Mouse (Mus musculus): ENCODE measurements around the gene Lats2. TPM values are rescaled to one million over a fixed set of nuclear protein-coding genes. Genes with fewer than 3 reads are reported as not detected.

The Lats2 gene
- polyA plus RNA-seq, 1 experiment from 2014 or later = 17.5 TPM

DNA sequence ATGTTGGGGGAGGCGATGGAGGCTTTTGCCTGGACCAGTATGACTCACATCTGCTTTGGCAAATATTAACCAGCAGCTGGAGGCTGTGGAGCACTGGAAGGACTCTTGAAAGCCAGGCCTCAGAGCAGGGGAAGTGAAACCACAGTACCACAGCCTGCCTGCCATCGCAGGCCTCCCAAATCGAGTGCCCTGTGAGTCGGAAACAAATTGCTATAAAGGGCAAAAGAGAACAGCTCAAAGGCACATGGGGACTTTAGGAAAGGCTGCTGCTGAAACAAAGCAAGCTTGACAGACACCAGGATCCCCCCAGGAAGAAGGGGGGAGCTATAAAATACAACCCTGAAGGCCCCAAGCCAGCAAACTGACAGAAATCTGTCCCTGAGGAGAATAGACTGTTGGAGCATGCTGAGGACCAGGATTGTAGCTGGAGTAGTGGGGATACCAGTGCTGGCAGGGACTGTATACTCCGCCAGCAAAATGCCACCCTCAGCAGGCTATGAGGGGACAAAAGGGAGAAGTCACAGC, 28.2 kb downstream of the Lats2 start:
- 0 out of 2 replicates have a peak overlapping the region, but pooled peaks have one; percentile 31 for H3K27ac ChIP-seq
- DNase-seq (ENCODE audit: low spot score) = no peak
- 77% methylated on average over 5 of the region's 5 CpGs for WGBS

DNA sequence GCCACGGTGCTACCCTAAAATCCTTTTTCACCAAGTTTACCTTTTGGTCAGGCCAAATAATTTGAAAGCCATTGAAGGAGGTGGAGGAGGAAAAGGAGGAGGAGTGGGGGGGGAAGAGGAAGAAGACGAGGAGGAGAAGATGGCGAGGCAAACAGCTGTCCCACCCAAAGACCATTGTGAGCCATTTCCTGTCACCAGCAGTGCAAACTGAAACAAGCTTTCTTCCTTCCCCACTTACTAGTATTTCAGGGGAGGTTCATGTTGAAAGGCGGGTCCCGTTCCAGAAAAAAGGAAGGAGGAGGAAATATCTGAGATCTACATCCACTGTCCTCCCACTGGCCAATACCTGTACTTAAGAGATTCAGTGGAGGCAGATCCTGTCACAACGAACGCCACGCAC, 28.8 kb downstream of the Lats2 start:
- DNase-seq (ENCODE audit: low spot score) = no peak
- Histone ChIP-seq H3K36me3 (peaks cover 61% of the 10 kb centered on the region), H3K27ac (0 out of 2 replicates have a peak overlapping the region, but pooled peaks have one; percentile 8), H3K27me3 (ENCODE audit: insufficient read depth, poor library complexity, severe bottlenecking) (no peaks in the 10 kb centered on the region), H3K9me3 (peaks cover 4% of the 10 kb centered on the region; the same call in 1 of the 2 replicates), H3K4me3 (no peak overlapping the region), H3K4me1 (replicated peaks) (peaks cover 31% of the 10 kb centered on the region)
- WGBS = 92% methylated on average over 8 of the region's 8 CpGs

More for the DNA sequence above, 28.2 kb downstream of the Lats2 start:
- Histone ChIP-seq H3K4me3 (no peak overlapping the region), H3K36me3 (peaks cover 59% of the 10 kb centered on the region), H3K9me3 (peaks cover 4% of the 10 kb centered on the region; the same call in 1 of the 2 replicates), H3K4me1 (replicated peaks) (peaks cover 31% of the 10 kb centered on the region), H3K27me3 (ENCODE audit: insufficient read depth, poor library complexity, severe bottlenecking) (no peaks in the 10 kb centered on the region)

DNA sequence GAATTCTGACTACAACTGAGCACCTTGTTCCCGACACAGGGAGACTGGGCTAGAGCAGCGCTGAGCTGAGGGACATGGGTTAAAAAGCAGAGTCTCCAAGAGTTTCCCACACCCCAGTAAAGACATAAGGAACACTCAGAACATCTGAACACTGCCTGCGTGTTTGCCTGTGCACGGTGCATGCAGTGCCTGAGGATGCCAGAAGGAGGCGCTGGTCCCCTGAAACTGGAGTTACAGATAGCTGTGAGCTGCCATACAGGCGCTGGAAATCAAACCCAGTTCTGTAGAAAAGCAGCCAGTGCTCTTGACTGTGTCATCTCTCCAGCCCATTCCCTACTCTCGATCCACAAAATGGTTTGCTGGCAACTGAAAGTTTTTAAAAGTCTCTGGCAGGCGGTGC, 32.0 kb downstream of the Lats2 start:
- Histone ChIP-seq H3K27ac (no peak overlapping the region), H3K9me3 (peaks cover 4% of the 10 kb centered on the region; the same call in 1 of the 2 replicates), H3K27me3 (ENCODE audit: insufficient read depth, poor library complexity, severe bottlenecking) (no peaks in the 10 kb centered on the region), H3K4me3 (no peak overlapping the region), H3K4me1 (replicated peaks) (peaks cover 13% of the 10 kb centered on the region), H3K36me3 (peaks cover 65% of the 10 kb centered on the region)
- 76% methylated on average over 8 of the region's 8 CpGs for WGBS
- DNase-seq (ENCODE audit: low spot score) = no peak

DNA sequence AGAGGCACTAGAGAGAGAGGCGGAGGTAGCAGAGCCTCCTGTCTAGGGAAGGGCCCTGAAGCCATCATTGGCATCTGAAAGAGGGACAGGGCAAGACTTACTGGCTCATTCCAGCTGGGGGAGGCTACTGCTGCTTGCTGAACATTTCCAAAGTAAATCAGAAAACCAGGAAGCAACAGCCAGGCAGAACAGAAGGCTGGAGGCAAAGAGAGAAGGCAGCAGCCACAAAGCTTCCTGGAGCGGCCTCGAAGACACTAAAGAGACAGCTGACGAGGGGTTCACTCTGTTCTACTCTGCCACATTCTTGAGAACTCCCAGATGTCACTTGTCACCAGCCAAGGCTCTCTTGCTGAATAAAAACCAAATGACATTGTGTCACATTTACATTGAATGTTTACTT, 33.7 kb downstream of the Lats2 start:
- WGBS = 87% methylated on average over 4 of the region's 4 CpGs
- Histone ChIP-seq H3K27ac (no peak overlapping the region), H3K4me1 (replicated peaks) (0 out of 2 replicates have a peak, but pooled peaks cover 3% of the 10 kb centered on the region), H3K9me3 (peaks cover 4% of the 10 kb centered on the region; the same call in 1 of the 2 replicates), H3K36me3 (peaks cover 56% of the 10 kb centered on the region), H3K27me3 (ENCODE audit: insufficient read depth, poor library complexity, severe bottlenecking) (no peaks in the 10 kb centered on the region), H3K4me3 (no peak overlapping the region)
- DNase-seq (ENCODE audit: low spot score) = no peak

DNA sequence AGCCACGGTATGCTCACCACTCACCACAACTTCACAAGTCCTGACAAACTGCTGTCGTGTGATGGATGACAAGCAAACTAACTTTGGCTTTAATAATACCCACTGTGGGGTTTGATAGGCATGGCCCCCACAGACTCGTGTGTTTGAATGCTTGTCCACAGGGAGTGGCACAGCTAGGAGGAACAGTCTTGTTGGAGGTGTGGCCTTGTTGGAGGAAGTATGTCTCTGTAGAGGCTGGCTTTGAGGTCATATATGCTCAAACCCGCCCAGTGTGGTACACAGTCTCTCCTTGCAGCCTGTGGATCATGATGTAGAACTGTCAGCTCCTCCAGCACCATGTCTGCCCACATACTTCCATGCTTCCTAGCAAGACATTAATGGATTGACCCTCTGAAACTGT, 39.9 kb downstream of the Lats2 start:
- no peak for DNase-seq (ENCODE audit: low spot score)
- H3K36me3 ChIP-seq = peaks cover 38% of the 10 kb centered on the region

DNA sequence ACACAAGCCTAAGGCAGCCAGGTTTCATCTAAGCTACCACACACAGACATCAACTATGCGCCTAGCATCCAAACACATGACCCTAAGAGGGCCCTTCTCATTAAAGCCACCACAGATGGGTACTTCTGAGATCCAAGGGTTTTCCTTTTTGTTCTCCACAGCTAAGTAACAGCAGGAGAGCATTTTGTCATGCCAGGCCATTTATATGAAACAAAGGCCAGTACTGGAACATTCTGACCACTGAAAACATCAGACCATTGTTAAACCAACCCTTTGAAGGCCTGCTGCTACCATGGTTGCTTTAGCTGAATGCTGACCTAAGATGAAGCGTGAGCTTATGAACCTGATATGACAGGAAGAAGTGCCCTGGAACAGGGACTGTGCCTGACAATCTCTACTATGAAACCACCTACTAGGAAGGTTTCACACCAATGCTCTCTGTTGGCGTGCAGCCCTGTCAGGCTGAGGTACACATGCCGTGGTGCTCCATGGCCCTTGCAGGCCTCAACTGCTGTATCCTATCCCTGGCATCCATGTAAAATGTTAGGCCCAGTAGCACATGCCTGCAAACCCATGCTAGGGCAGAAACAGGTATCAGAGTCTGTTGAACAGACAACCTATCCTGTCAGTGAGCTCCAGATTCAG, 41.5 kb downstream of the Lats2 start:
- 52% methylated on average over 4 of the region's 4 CpGs for WGBS
- Histone ChIP-seq H3K27me3 (ENCODE audit: insufficient read depth, poor library complexity, severe bottlenecking) (no peaks in the 10 kb centered on the region), H3K4me1 (replicated peaks) (peaks cover 33% of the 10 kb centered on the region), H3K27ac (0 out of 2 replicates have a peak overlapping the region, but pooled peaks have one; percentile 47), H3K9me3 (no peaks in the 10 kb centered on the region), H3K36me3 (peaks cover 32% of the 10 kb centered on the region), H3K4me3 (no peak overlapping the region)
- DNase-seq (ENCODE audit: low spot score) = peak; percentile 21

More for the DNA sequence above, 39.9 kb downstream of the Lats2 start:
- WGBS = 85% methylated on average over 4 of the region's 4 CpGs
- Histone ChIP-seq H3K27me3 (ENCODE audit: insufficient read depth, poor library complexity, severe bottlenecking) (no peaks in the 10 kb centered on the region), H3K4me1 (replicated peaks) (peaks cover 33% of the 10 kb centered on the region), H3K9me3 (no peaks in the 10 kb centered on the region), H3K27ac (no peak overlapping the region), H3K4me3 (no peak overlapping the region)

DNA sequence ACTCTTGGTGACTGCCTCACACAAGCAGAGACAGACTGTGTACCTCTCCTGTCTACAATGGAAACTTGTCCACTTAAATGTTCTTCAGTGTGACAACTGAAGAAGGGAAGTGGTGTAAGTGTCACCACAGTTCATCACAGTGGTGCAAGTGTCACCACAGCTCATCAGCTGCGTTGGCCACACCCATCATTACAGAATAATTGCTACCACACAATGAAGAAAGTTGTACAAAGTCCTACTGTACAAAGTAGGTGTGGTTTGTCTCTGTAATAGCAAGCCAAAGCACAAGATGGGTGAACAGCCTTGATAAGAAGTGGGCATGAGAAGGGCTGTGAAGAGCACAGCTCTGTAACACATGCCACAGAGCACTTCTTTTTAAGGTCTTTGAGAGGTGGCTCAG, 45.3 kb downstream of the Lats2 start:
- no peak overlapping the region for H3K4me3 ChIP-seq
- 91% methylated on average over 1 of the region's 1 CpGs for WGBS

DNA sequence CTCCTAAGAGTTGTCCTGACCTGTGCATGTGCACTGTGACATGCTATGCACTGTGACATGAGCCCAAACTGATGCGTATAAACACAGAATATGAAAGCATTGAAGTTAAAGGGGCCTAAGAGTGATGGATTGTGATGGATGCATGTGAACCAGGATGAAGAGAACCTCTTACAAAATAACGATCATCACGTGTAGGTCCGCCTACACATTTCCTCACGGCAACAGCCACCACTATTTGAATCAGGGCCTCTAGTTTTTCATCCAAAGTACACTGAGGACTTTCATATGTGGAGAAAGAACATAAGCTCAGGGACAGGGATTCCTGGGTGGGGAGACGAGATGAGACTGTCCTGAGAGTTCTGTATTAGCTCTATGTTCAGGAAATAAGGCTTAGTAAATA, 47.1 kb downstream of the Lats2 start:
- H3K27me3 ChIP-seq (ENCODE audit: insufficient read depth, poor library complexity, severe bottlenecking) = no peaks in the 10 kb centered on the region
- no peaks in the 10 kb centered on the region for H3K9me3 ChIP-seq
- DNase-seq (ENCODE audit: low spot score) = no peak
- H3K27ac ChIP-seq = no peak overlapping the region
- 91% methylated on average over 6 of the region's 6 CpGs for WGBS
- no peak overlapping the region for H3K4me3 ChIP-seq
- H3K36me3 ChIP-seq = peaks cover 18% of the 10 kb centered on the region
- peaks cover 57% of the 10 kb centered on the region for H3K4me1 ChIP-seq (replicated peaks)

More for the DNA sequence above, 45.3 kb downstream of the Lats2 start:
- Histone ChIP-seq H3K4me1 (replicated peaks) (peaks cover 56% of the 10 kb centered on the region), H3K9me3 (no peaks in the 10 kb centered on the region), H3K27me3 (ENCODE audit: insufficient read depth, poor library complexity, severe bottlenecking) (no peaks in the 10 kb centered on the region), H3K27ac (no peak overlapping the region), H3K36me3 (peaks cover 24% of the 10 kb centered on the region)
- DNase-seq (ENCODE audit: low spot score) = no peak

DNA sequence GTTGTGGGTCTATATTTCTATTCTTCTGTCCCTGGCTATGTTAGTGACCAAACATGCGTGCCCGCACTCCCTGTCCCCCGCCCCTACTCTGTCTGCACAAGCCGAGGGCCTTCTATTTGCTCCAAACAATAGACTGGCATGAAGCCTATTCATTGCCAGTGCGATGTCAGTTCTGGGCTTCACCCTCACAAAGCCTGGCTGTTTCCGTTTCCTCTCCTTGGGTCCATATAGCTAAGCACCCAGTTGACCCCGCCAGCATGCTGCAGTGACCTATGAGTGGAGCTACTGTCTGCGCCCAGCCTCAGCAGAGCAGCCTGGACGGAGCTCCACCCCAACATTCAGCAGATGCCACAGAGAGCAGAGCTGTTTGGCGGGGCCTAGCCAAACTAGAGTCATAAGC, 49.0 kb downstream of the Lats2 start:
- Histone ChIP-seq H3K27ac (peak overlapping the region; percentile 62), H3K27me3 (ENCODE audit: insufficient read depth, poor library complexity, severe bottlenecking) (no peaks in the 10 kb centered on the region), H3K4me1 (replicated peaks) (peaks cover 44% of the 10 kb centered on the region), H3K9me3 (no peaks in the 10 kb centered on the region), H3K36me3 (peaks cover 32% of the 10 kb centered on the region), H3K4me3 (no peak overlapping the region; the same call in 1 of the 2 replicates)
- 28% methylated on average over 10 of the region's 10 CpGs for WGBS
- peak; percentile 62 for DNase-seq (ENCODE audit: low spot score)

DNA sequence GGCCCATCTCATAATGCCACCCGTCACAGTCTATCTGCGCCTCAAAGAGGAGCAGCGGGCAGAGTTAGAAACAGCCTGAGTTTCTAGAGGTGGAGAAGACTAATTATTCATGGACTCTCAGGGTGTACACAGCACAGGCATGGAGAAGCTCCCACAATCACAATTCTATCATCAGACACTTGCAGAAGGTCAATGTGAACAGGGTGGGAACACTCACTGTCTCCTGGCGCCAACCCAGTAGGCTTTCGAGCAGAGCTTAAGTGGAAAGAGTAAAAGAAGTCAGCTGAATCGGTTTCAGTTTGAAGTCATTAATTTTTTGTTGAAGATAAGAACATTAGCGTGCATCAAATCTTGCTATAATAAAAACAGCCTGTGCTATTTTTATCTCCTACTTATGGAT, 49.6 kb downstream of the Lats2 start:
- H3K9me3 ChIP-seq = no peaks in the 10 kb centered on the region
- H3K4me3 ChIP-seq = no peak overlapping the region
- no peak overlapping the region; the same call in 1 of the 2 replicates for H3K27ac ChIP-seq
- DNase-seq (ENCODE audit: low spot score) = no peak
- H3K36me3 ChIP-seq = peaks cover 32% of the 10 kb centered on the region
- peaks cover 44% of the 10 kb centered on the region for H3K4me1 ChIP-seq (replicated peaks)
- H3K27me3 ChIP-seq (ENCODE audit: insufficient read depth, poor library complexity, severe bottlenecking) = no peaks in the 10 kb centered on the region
- WGBS = 83% methylated on average over 7 of the region's 7 CpGs

DNA sequence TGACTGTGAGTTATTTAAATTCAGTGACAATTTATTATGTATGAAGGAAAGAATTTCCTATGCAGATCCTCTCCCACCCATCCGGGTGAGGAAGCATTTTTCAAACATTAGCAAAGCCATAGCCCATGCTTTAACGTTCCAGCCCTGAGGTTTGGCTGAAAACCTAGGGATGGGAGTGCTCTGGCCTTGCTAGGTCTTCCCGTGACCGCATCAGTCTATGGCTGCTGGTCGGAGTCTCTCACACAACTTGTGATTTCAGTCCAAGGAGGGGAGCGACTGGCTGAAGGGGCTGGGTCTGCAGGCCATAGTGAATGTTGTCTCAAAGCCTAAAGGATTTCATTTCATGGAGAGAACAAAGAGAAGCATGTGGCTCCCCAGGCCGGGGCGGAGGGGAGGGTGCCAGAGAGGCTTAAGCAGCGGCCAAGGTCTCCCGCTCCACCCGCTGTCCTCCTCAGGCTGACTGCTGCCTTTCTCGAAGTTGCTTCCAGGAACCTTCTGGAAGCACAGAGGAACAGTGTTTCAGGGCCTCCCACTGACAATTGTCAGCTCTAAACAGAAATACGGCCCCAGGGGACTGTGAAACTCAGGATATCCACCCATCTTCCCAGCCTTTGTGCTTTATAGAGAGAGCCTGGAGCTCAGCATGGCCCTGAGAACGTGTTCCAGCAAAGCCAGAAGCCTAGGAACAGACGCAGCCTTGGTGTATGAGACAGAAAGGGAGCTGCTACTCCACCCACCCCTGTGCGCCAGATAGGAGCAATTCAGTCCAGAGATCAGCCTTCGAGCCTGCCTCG, 50.9 kb downstream of the Lats2 start:
- no peak overlapping the region for H3K4me3 ChIP-seq
- H3K36me3 ChIP-seq = peaks cover 35% of the 10 kb centered on the region
- H3K4me1 ChIP-seq (replicated peaks) = peaks cover 45% of the 10 kb centered on the region
- DNase-seq (ENCODE audit: low spot score) = peak; percentile 23
- H3K27ac ChIP-seq = peak overlapping the region; percentile 81
- no peaks in the 10 kb centered on the region for H3K27me3 ChIP-seq (ENCODE audit: insufficient read depth, poor library complexity, severe bottlenecking)
- 53% methylated on average over 18 of the region's 18 CpGs for WGBS
- H3K9me3 ChIP-seq = no peaks in the 10 kb centered on the region

DNA sequence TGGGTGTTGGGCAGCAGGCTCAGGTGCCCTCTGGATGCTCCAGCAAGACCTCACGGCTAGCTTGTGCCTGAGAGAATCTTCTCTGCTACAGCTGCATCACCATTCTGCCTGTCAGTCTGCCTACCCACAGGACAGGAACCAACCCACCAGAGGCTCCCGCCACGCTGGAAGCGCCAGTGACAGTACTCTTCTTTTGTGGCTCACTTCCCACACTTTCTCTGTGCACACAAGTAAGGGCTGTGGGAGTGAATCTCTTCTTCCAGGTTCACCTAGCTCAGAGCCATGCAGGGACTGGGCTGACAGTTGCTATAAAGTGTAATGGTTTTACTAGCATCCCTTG, 51.5 kb downstream of the Lats2 start:
- Histone ChIP-seq H3K36me3 (peaks cover 40% of the 10 kb centered on the region), H3K27ac (peak overlapping the region; percentile 81), H3K4me1 (replicated peaks) (peaks cover 50% of the 10 kb centered on the region), H3K9me3 (no peaks in the 10 kb centered on the region), H3K4me3 (no peak overlapping the region), H3K27me3 (ENCODE audit: insufficient read depth, poor library complexity, severe bottlenecking) (no peaks in the 10 kb centered on the region)
- DNase-seq (ENCODE audit: low spot score) = no peak
- WGBS = 76% methylated on average over 4 of the region's 4 CpGs

DNA sequence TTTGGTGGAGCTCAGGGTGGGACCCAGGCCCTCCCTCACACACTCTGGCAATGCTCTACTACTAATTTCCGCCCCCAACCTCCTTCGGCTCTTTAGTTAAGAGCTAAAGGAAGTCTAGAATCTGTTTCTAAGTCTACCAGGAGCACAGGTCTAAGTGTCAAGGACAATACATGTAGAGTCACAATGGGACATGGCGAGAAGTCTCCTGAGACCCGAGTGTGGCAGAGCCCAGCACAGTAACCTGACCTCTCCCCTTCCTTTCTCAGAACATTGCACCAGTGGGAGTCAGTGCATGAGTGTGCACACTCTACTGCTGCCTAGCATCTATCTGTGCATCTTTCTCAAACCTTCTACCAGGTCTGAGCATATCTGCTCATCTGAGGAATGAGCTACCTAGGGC, 52.4 kb downstream of the Lats2 start:
- H3K4me1 ChIP-seq (replicated peaks) = peaks cover 48% of the 10 kb centered on the region
- 89% methylated on average over 4 of the region's 4 CpGs for WGBS
- peaks cover 46% of the 10 kb centered on the region for H3K36me3 ChIP-seq
- H3K27ac ChIP-seq = no peak overlapping the region
- H3K9me3 ChIP-seq = no peaks in the 10 kb centered on the region
- no peaks in the 10 kb centered on the region for H3K27me3 ChIP-seq (ENCODE audit: insufficient read depth, poor library complexity, severe bottlenecking)
- no peak overlapping the region for H3K4me3 ChIP-seq
- DNase-seq (ENCODE audit: low spot score) = no peak
